Mouse (Mus musculus): Measurements from ENCODE around the gene Mmp19.

The Mmp19 gene

DNA sequence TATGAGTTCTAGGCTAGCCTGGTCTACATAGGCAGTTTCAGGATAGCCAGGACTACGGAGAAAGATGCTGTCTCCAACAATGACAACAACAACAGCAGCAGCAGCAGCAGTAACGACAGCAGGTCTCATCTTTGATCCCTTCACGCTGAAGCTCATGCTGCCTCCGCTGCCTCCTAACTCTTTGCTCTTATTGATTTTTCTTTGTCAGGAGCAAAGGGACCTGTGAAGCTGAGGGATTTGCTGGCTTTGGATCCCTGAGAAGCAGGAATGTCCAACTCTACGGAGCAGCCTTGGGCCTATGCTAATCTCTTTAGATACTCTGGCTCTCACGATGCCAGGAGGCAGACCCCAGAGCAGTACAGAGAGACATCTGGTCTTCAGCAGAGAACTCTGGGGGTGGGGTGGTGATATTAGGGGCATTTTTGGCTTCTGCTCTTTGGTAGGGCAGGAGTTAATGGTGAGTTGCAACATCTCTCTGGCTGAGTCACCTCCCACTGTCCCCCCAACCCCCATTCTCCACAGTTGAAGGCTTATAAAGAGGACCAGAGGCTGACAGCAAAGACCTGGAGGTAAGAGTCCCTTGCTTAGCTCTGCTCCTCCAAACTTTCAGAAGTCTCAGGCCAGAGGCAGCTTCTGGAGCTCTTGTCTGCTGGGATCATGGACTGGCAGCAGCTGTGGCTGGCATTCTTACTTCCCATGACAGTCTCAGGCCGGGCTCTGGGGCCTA, at the start of gene Mmp19:
Gene Mmp19 (plus strand): TSS at position 513 of the 727 bp plus-strand sequence.
- no peak for DNase-seq (ENCODE audit: low spot score in 2 of 2)

DNA sequence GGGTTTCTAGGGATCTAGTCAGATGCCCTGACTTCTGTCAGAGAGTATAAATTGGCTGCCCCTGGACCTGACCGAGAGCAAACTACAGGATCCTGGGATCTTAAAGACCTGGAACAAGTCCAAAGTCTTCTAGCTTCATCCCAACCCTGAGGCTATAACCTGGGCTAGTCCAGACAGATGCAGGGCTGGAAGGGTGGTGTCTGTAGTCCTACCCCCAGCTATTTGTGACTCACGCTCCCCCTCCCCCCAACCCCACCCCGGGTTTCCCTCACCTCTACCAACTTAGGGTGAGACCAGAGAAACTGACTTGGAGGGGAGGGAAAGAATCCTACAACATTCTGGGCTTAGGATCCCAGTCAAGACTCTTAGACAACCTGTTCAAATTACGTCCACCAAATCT, 48.1 kb upstream of the Mmp19 start:
- DNase-seq (ENCODE audit: low spot score in 2 of 2), result no peak

DNA sequence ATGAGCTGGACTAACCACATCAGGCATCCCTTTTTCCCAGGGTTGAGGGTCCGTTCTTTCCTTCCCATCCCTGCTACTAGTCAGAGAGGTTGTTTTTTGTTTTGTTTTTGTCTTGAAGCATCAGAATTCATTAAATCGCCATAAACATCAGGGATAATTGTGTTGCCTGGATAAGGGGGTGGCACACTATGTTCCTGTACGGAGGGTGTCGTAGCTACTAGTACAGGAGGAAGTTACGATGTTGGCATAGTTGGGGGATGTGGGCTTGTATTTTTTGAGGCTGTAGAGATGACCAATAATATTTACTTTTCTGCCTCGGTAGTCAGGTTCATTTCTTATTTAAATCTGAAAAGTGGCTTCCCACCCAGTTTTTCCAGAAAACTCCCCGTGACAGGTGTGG, 47.5 kb upstream of the Mmp19 start:
- DNase-seq (ENCODE audit: low spot score in 2 of 2), result no peak

DNA sequence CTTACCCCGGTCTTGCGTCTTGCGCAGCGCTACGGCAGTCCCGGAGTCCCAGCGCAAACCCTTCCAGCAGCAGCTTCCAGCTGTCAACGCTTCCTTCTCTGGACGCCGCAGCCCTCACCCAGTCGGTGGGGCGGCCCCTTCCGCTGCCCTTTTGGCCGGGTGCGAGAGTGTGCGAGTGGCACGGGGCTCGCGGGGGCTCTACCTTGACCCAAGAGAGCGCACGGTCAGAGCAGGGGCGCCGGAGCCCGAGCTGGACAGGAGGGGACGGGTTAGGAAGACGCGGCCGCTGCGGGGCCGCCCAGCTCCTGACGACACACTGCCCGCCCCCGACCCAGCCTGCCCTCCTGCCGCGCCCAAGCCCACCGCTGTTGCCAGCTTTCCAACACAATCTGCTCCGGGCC, 46.9 kb upstream of the Mmp19 start:
- DNase-seq (ENCODE audit: low spot score in 2 of 2), result peak in 1 of 2 experiments; percentile 16

DNA sequence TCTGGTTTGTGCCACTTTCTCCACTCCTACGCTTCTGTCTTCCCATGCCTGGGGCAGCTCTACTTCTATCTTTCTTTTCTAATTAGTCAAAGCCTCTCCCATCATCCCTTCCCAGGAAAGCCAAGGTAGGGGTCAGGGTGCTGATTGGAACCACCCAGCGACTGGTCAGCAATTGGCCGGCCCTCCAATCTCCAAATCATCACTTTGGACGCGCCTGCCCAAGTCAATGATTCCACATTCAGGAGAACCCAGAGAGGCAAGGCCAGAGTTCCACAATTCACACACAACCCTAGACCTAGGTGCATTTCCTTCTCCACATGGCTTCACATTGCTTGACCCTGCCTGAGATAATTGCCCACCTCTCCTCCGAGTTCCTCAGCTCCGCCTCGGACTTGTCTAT, 46.5 kb upstream of the Mmp19 start:
- DNase-seq (ENCODE audit: low spot score in 2 of 2), result no peak

DNA sequence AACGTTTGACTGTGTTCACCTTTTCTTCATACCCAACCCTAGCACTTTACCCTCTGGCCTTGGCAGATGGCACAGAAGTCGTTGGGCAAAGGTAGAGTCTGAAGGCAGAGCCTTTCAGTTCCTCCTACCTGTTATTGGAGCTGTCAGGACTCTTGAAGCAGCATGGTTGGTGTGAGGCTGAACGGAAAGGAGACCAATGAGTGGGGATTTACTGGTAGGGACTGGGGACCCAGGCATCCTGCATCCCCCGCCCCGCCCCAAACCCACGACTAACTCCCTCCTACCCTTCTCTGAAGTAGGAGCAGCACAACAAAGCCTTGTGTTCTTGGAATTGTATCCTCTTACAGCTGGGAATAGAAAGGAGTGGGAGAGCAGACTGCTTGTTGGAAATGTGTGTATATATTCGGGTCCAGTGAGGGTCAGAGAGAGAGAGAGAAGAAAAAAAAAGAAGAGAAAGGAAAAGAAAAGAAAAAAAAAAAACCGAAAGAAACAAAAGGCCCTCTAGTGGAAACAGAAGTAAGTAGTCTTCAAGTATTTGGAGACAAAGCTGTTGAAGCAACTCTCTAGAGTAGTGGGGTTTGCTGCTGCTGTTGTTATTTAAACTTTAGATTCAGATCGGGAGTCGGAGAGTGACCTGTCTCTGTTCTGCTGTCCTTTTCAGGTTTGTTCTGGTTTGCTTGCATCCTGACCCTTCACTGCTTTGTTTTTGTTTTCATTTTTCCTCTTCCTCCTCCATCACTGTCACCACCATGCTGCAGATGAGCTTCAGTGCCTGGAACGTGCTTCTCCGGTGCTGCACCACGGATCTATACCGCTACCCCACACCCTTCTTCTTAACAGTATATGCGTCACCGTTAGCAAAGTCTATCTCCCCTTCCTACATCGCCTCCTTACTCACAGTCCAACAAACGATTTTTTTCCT, 45.8 kb upstream of the Mmp19 start, which contains the start of gene Dgka:
Gene Dgka (minus strand): TSS at position 176 of the 922 bp plus-strand sequence.
- no peak for DNase-seq (ENCODE audit: low spot score in 2 of 2)

DNA sequence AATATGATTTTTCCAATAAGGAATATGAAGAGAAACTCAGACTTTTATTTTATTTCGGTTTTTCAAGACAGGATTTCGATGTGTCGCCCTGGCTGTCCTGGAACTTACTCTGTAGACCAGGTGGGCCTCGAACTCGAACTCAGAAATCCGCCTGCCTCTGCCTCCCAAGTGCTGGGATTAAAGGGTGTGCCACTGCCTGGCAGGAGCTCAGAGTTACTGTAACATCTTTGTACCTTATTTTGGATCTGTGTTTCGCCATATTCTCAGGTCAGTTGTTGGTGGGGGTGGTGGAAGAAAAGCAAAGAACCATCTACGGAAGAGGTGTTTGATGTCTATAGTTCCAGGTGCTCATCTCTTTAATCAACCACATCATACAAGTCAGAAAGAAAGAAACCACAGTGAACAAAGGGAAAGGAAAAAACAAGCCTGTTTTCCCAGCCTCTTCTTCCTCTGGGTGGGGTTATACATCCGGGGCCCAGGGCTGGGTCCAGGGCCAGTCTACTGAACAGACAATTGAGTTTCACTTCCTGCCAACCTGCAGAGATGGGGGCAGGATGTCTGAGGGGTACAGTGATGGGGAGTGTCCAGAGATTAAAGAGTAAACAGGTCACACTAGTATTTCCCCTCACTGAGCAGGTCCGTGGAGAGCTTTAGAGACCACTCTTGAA, 44.6 kb upstream of the Mmp19 start:
- DNase-seq (ENCODE audit: low spot score in 2 of 2), result no peak

DNA sequence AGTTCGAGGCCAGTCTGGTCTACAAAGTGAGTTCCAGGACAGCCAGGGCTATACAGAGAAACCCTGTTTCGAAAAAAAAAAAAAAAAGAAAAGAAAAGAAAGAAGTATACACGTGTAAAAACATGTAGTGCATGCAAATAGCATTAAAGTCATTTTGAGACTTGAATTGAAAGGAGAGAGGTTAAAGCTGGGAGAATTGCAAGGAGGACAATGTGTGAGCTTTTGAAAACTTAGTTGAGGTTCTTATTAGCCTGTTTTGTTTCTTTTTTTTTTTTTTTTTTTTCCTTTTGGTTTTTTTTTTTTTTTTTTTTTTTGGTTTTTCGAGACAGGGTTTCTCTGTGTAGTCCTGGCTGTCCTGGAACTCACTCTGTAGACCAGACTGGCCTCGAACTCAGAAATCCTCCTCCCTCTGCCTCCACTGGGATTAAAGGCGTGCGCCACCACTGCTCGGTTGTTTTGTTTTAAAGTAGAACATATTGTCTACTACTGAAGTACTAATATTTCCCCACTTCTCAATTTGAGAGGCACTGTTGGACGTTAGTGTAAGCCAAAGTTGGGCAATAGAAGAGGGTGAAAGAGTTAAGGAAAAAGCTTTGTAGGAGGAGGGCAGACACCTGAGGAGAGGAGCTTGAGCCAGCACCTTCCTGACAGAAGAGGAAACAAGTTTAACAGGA, 43.6 kb upstream of the Mmp19 start:
- DNase-seq (ENCODE audit: low spot score in 2 of 2), result no peak

DNA sequence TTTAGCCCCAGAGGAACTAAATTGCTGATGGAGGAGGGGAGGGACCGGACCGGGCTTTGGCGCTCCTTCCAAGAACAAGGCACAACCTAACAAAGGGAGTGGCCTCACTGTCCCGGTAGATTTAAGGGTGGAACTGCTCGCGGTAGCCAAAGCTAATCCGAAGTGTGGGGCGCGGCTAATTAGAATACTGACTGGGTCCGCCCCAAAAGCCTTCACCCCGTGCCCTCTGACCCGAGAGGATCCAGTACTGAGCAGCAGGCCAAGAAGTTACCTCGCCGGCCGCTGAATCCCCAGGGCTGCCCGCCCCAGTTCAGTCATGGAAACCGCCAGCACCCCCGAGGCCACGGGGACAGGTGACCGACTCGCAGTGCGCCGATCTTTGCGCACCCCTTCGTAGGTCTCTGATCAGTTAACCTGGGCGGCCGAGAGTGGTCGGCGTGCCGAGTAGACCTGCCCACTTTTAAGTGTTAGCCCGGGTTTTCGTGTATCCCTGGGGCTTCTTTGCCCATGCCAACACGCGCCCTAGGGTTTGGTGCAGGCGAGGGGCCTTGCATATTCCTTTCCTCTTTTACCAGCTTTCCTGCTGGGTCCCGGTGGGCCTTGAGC, 43.0 kb upstream of the Mmp19 start, which contains the start of gene Pym1:
Gene Pym1 (plus strand): TSS at position 244 of the 606 bp plus-strand sequence.
- DNase-seq (ENCODE audit: low spot score in 2 of 2), result peak; percentile 18 to 29

DNA sequence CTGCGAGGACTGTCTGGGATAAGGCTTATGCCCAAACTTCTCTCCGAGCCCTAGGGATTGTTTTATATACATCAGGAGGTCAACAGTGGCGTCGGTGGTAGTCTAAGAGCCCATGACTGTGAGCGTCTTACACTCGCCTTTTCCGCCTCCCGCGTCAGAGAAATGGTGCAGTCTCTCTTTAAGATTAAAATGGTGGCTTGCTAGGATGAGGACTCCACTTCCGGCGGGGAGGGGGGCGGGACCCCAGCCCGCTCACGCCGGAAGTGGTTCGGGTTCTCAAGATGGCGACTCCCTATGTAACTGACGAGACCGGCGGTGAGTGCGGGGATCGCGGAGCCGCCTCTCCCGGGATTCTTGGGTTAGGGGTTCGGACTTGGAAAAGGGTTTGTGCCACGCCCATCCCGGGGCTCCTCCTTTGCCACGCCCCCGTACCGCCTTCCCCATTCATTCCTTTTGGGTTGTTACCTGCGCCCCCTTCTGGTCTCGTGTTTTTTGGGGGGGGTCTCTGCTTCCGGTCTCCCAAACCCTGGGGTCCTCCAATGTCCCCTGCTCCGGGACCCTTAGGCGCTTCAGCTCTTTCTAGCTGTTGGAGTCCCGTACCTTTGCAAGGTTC, 42.4 kb upstream of the Mmp19 start:
- peak; percentile 70 to 74 for DNase-seq (ENCODE audit: low spot score in 2 of 2)

DNA sequence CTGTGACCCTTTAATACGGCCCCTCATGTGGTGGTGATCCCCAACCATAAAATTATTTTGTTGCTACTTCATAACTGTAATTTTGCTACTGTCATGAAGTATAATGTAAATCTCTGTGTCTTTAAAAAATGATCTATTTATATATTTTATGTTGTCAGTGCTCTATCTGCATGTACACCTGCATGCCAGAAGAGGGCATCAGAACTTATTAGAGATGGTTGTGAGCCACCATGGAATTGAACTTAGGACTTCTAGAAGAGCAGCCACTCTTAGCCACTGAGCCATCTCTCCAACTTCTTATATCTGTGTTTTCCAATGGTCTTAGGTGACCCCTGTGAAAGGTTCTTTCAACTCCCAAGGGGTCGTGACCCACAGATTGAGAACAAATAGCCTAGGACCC, 17.8 kb upstream of the Mmp19 start:
- DNase-seq (ENCODE audit: low spot score in 2 of 2), result no peak

DNA sequence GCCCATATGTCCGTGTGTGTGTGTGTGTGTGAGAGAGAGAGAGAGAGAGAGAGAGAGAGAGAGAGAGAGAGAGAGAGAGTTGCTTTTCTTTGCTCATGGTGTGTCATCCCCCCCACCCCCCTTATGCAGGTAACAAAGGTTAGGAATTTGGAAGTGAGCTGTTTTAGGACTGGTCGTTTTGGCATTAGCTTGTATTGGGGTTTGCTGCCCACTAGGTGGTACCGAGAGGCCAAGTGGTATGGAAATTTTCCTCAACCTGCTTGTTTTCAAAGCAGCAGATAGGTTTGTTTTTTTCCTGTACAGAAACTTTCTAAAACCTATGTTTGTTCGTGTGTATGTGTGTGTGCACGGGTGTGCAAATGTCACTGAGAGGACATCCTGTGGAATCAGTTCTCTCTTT, 17.0 kb upstream of the Mmp19 start:
- no peak for DNase-seq (ENCODE audit: low spot score in 2 of 2)

DNA sequence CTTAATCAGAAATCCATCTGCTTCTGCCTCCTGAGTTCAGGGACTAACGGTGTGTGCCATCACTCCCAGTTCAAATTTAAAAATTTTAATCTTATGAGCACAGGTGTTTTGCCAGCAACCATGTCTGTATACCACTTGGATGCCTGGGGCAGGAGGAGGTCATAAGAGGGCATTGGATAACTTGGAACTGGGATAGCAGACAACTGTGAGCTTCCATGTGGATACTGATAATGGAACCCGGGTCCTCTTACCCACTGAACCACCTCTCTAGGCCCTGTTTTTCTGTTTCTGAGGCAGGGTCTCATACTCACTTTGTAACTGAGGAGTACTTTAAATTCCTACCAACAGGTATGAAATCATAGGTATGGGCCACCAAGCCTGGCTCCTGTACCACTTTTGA, 12.3 kb upstream of the Mmp19 start:
- no peak for DNase-seq (ENCODE audit: low spot score in 2 of 2)

DNA sequence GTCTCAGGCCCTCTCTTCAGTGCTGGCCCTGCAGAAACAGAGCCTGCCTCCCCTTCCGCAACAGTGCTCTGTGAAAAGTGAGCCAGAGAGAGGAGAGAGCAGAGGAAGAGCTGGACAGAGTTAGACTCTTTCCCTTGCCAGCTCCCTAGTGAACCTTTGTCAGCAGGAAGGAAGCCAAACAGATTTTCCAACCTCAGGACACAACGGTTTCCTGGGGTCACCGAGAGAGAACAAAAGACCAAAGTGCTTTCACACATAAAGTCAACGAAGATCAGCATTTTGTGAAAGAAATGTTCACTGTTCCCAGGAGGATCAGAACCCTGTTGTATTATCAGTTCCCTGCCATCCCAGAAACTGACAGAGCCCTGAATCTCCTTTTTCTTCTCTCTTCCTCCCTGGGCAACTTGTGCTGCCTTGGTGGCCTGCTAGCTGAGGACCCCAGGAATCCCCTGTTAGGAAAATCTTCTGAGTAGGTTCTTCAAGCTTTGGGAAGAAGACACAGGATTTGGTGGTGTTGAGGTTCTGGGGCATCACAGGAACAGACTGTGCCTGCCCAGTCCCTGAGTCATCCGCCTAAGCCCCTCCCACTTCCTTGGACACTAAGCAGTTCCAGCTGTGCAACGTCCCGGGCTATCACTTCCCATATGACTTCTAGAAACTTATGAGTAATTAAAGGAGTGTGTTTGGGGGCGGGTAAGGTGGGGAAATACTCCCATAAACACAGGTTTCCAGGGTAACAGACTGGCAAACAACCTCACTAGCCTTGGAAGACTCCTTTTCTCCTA, 11.5 kb upstream of the Mmp19 start:
- no peak for DNase-seq (ENCODE audit: low spot score in 2 of 2)

DNA sequence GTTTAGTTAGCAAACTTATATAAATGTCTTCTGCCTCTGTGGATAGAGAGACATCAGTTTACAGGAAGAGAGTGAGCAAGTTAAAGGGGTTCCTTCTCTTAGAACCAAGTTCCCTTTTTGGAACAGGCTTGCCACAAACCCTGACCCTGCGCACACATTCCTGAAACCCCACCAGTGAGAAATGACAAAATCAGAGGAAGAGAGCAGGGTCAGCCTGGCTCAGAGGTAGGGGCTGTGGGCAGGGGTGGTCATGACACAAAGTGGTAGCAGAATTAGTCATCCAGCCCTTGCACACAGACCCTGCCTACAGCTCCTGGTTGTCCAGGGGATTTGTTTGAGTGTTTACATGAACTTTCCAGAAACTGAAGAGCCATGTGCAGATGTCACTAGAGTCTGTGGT, 10.5 kb upstream of the Mmp19 start:
- no peak for DNase-seq (ENCODE audit: low spot score in 2 of 2)

DNA sequence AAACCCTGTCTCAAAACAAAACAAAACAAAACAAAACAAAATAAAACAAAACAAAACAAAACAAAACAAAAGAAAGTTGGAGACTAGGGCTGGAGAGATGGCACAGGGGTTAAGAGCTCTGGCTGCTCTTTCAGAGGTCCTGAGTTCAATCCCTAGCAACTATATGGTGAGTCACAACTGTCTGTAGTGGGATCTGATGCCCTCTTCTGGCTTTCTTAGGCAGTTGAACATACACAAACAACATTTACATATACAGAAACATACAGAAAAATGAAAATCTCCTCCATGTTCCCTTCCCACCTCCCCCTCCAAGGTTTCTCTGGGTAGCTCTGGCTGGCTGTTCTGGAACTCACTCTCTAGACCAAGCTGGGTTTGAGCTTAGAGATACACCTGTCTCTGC, 1.3 kb downstream of the Mmp19 start:
- DNase-seq (ENCODE audit: low spot score in 2 of 2), result no peak

DNA sequence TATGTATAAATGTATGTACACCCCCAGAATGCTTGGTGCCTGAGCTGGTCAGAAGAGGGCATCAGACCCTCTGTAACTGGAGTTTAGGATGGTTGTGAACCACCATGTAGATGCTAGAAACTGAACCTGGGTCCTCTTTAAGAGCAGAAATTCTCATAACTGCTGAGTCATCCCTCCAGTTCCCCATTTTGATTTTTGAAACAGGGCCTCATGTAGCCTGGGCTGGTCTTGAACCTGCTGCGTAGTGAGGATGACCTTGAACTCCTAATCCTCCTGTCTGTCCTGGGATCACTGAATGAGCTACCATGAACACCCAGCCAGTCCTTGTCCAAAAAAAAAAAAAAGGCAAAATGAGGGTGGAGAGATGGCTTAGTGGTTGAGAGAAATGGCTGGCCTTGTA, 2.5 kb downstream of the Mmp19 start:
- no peak for DNase-seq (ENCODE audit: low spot score in 2 of 2)

DNA sequence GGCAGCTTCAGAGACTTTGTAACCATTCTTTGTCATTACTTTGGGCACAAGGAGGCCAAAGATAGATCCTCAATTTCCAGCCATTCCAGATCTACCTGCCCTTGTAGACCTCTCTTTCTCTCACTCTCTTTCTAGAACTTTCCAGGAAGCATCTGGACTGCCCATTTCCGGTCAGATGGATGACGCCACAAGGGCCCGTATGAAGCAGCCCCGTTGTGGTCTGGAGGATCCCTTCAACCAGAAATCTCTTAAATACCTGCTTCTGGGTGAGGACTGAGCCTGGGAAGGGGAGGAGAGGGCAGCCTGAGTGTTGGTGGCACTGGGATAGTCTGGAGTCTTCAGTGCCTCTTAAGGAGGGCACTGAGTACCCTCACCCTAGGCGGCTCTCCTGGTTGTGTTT, 3.7 kb downstream of the Mmp19 start:
- no peak for DNase-seq (ENCODE audit: low spot score in 2 of 2)

DNA sequence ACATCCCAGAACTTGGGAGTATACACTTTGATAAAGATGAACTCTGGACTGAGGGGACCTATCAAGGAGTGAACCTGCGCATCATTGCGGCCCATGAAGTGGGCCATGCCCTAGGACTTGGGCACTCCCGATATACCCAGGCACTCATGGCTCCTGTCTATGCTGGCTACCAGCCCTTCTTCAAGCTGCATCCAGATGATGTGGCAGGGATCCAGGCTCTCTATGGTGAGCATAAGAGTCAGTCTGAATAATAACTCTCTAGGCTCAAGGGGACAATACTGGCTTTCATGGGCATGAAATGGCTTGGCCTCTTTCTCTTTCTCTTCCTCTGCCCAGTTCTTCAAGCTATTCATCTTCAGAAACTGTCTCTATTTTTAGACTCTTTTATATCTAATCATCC, 4.9 kb downstream of the Mmp19 start:
- no peak for DNase-seq (ENCODE audit: low spot score in 2 of 2)

DNA sequence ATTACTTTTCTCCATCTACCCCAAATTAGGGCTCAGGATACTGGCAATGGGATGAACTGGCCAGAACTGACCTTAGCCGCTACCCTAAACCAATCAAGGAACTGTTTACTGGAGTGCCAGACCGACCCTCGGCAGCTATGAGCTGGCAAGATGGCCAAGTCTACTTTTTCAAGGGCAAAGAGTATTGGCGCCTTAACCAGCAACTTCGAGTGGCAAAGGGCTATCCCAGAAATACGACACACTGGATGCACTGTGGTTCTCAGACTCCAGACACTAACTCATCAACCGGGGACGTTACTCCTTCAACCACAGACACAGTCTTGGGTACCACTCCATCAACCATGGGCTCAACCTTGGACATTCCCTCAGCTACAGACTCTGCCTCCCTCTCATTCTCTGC, 8.0 kb downstream of the Mmp19 start:
- DNase-seq (ENCODE audit: low spot score in 2 of 2), result no peak
